Mouse (Mus musculus) ES-Bruce4 (cell line): ENCODE results near the gene Tnr. TPM values are rescaled to one million over a fixed set of nuclear protein-coding genes. Genes with fewer than 3 reads are reported as not detected.

Source experiments
- H3K27ac ChIP-seq: 2 replicates; pipeline ENCODE4 v1.5.1; 2012; ENCODE audit warnings: low read length, inconsistent platforms; ENCODE audit not compliant: insufficient read depth
- H3K27me3 ChIP-seq: 2 replicates; pipeline ENCODE4 v1.6.1; 2012; ENCODE audit warnings: mild to moderate bottlenecking, low read length, inconsistent platforms; ENCODE audit not compliant: control insufficient read depth, poor library complexity, insufficient read depth, severe bottlenecking
- H3K36me3 ChIP-seq: 2 replicates; pipeline ENCODE4 v1.6.1; 2012; ENCODE audit warnings: inconsistent platforms, mild to moderate bottlenecking, low read length, moderate library complexity; ENCODE audit not compliant: control insufficient read depth, poor library complexity, insufficient read depth, severe bottlenecking
- H3K4me1 ChIP-seq: one replicate; pipeline ENCODE4 v1.8.1; 2011; ENCODE audit warnings: low read length; ENCODE audit not compliant: control insufficient read depth, insufficient read depth
- H3K4me3 ChIP-seq: 2 replicates; pipeline ENCODE4 v1.5.1; 2011; ENCODE audit warnings: low read depth, mild to moderate bottlenecking, low read length
- H3K9ac ChIP-seq: 2 replicates; pipeline ENCODE4 v1.6.1; 2012; ENCODE audit warnings: low read depth, mild to moderate bottlenecking, inconsistent platforms; ENCODE audit not compliant: poor library complexity, severe bottlenecking
- H3K9me3 ChIP-seq: replicated peaks from 2 replicates; pipeline ENCODE4 v1.6.1; 2012; ENCODE audit warnings: mild to moderate bottlenecking, low read length, inconsistent platforms; ENCODE audit not compliant: control insufficient read depth, poor library complexity, insufficient read depth, severe bottlenecking
- CTCF ChIP-seq: IDR thresholded peaks from one replicate; pipeline ENCODE4 v1.8.1; 2011; ENCODE audit warnings: low read depth, low read length
- EP300 ChIP-seq: IDR thresholded peaks from 2 replicates; pipeline ENCODE4 v1.6.1; 2011; ENCODE audit warnings: low read depth, low read length; ENCODE audit not compliant: insufficient read depth
- POLR2A ChIP-seq: IDR thresholded peaks from one replicate; pipeline ENCODE4 v1.8.1; 2011; ENCODE audit warnings: low read length; ENCODE audit not compliant: insufficient read depth
- polyA plus RNA-seq: library from polyadenylated mRNA; stranded (reverse); fragments of >200 nt; gene quantifications from 2 replicates; pipeline ENCODE4 v1.2.4, GENCODE M21; 2011; ENCODE audit warnings: low read depth; ENCODE audit not compliant: missing spikeins, insufficient read depth, insufficient read length

The Tnr gene
- not detected in 2 replicates for polyA plus RNA-seq

DNA sequence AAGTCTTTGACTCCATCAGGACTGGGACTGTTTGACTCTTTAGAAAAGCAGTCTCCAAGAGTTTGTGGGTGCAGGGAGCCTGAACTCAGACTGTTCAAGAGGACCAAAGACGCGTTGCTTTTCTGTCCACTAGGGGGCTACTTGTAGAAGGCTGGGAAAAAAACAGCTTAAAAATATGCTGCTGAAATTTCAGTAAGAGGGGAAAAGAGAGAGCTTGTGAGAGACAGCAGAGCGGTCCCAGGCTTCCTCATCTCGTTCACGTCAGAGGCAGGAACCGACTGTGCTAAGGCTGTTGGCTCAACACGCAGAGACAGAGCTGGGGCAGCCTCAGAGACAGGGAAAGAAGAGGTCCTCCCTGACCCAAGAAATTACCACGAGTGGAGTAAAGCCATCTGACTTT lies at the start of gene Tnr:
Tnr (plus strand) TSS at position 192 of the 400 bp plus-strand sequence.
- H3K27me3 ChIP-seq: 0 out of 2 replicates have a peak, but pooled peaks cover 3% of the 10 kb centered on the region

DNA sequence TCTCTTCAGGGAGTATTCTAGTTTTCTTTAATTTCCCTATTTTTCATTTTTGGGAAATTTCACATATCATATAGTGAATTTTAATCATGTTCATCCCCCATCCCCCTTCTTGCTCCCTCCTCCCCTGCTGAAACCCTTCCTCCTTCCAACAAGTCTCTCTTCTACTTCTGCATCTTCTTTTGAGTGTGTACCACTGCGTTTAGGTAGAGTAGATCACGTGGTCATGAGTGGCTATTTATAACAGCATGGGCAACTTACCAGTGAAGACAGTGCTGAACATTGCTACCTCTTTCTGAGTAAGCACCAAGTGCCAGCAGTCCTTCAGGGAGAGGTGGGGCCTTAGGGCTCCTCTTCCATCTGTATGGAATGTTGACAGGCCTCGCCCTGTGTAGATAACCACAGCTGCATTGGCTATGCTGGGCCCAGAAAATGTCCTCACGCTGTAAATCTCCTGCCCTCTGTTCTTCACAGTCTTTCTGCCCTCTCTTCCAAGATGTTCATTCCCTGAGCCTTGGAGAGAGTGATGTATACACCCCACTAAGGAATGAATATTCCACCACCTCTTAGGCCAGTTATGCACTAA lies 33.6 kb upstream of the Tnr start:
- no peak overlapping the region for H3K9ac ChIP-seq
- H3K4me3 ChIP-seq: no peak overlapping the region
- H3K27ac ChIP-seq: no peak overlapping the region
- no peaks in the 10 kb centered on the region for H3K27me3 ChIP-seq
- no peaks in the 10 kb centered on the region for H3K36me3 ChIP-seq
- no peaks in the 10 kb centered on the region for H3K9me3 ChIP-seq
- no peak for TF ChIP-seq EP300
- TF ChIP-seq CTCF: no peak
- no peak for TF ChIP-seq POLR2A
- no peaks in the 10 kb centered on the region for H3K4me1 ChIP-seq

More for the DNA sequence above, at the start of gene Tnr:
- Histone ChIP-seq H3K9ac (no peak within 1 kb of the TSS), H3K4me3 (no peak within 1 kb of the TSS), H3K4me1 (no peaks in the 10 kb centered on the region), H3K9me3 (no peaks in the 10 kb centered on the region), H3K27ac (no peak within 1 kb of the TSS), H3K36me3 (no peaks in the 10 kb centered on the region)
- no peak for TF ChIP-seq POLR2A
- TF ChIP-seq CTCF: no peak
- no peak for TF ChIP-seq EP300

DNA sequence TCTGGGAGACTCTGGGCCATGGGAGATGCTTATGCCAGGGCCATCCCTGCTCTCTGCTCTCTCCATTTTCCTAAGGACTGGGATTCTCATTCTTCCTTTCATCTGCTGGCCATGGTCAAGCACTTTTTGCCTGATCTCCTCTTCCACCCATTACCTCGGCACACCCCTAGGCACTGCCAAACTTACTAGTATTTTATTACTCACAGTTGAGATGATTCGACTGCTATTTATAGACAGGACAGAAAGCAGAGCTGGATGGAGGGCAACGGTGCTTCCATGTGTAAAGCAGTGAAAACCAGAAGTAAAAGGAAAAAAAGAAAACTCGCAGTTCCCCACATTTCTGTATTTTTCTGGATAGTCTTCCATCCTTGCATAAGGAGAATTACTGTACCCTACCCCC lies 31.0 kb upstream of the Tnr start:
- Histone ChIP-seq H3K9me3 (no peaks in the 10 kb centered on the region), H3K27me3 (no peaks in the 10 kb centered on the region), H3K36me3 (no peaks in the 10 kb centered on the region), H3K4me1 (no peaks in the 10 kb centered on the region), H3K9ac (no peak overlapping the region), H3K27ac (no peak overlapping the region), H3K4me3 (no peak overlapping the region)
- TF ChIP-seq POLR2A (no peak), EP300 (no peak)

DNA sequence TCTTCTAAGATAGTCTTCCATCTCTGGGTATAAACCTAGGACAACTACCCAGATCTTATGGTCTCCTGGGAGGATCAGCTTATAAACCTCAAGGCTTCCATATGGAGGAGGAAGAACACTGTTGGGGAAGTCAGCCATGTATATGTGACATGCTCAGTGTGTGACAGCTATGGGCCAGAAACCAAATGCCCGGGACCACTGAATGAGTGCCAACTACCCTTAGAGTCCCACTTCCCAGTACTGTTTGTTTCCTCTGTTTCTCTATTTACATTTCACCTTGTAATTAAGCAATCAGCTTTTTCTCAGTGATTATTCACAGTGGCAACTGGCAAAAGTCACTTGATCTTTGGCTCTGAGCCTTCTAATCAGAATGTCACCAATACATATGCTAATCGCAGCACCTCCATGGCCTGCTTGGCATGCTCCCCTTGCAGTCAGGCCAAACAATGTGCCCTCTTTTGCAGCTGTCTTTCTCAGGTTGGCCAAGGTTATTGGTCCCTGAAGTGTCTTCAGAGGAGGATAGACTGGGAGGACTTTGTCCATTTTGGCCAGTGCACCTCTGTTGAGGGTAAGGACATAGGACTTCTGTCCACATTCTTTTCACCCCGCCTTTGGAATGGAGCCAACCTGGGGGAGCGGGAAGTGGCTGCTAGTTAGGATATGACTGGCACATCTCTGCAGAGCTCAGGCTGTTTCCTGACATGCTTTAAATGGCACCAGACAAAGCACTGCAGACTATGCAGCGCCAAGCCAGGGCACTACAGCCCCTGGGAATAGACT lies 29.7 kb upstream of the Tnr start:
- no peak overlapping the region for H3K4me3 ChIP-seq
- H3K9me3 ChIP-seq: no peaks in the 10 kb centered on the region
- TF ChIP-seq CTCF: no peak
- H3K4me1 ChIP-seq: no peaks in the 10 kb centered on the region
- H3K36me3 ChIP-seq: no peaks in the 10 kb centered on the region
- H3K27ac ChIP-seq: no peak overlapping the region
- H3K27me3 ChIP-seq: no peaks in the 10 kb centered on the region
- no peak overlapping the region for H3K9ac ChIP-seq

DNA sequence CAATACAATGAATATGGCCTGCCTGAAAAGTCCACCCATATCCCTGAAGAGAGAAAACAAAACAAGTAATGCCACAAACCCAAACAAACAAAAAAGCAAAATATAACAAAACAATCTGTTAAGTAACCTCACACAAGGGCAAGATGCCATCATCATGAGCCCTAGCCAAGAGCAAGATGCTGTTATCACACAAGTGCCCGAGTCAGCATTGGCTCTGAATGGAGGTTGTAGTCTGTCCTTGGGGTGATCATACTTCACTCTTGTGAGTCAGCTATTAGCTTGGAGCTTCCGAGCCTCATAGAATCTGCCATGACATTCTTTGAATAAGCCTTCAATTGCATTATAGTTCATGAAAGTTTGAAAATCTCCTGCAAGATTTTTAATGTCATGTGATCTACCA lies 25.3 kb upstream of the Tnr start:
- Histone ChIP-seq H3K4me1 (no peaks in the 10 kb centered on the region), H3K36me3 (no peaks in the 10 kb centered on the region), H3K4me3 (no peak overlapping the region), H3K9me3 (no peaks in the 10 kb centered on the region), H3K27me3 (no peaks in the 10 kb centered on the region; the same call in 1 of the 2 replicates), H3K27ac (no peak overlapping the region), H3K9ac (no peak overlapping the region)
- TF ChIP-seq POLR2A: no peak
- TF ChIP-seq CTCF: no peak
- no peak for TF ChIP-seq EP300

DNA sequence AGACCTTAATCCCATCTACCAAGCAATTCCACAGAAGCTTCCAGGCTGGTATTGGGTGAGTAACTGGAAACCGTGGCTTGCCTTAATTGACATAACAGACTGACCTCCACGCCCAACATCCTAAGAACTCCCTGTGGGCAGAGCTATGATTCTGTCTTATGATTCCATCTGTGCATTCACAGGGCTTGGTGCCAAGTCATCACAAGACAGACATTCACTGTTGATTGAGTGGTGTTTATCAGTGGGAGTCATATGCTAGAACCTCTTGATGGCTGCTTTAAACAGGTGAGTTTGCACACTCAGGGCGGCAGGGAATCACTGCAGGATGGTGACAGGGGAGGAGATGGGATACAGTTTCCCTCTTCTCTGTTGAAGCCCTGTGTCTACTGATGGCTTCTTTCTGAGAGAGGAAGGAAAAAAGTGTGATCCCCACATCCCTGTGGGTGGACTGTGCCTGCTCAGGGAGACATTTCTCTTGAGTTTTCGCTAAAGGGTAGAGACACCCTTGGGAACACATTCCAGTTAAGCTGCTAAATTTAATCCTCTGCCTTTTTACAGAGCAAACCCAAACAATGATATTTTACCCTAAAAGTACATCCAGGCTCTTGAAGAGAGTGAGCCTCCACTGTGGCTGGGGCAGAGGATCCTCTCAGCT lies 23.6 kb upstream of the Tnr start:
- no peaks in the 10 kb centered on the region for H3K4me1 ChIP-seq
- TF ChIP-seq CTCF (no peak), POLR2A (no peak), EP300 (no peak)
- H3K36me3 ChIP-seq: no peaks in the 10 kb centered on the region
- H3K9ac ChIP-seq: no peak overlapping the region
- H3K4me3 ChIP-seq: no peak overlapping the region
- H3K27ac ChIP-seq: no peak overlapping the region
- H3K9me3 ChIP-seq: no peaks in the 10 kb centered on the region
- H3K27me3 ChIP-seq: no peaks in the 10 kb centered on the region; the same call in 1 of the 2 replicates
